Mouse (Mus musculus) heart, embryonic 14.5 days (tissue): ENCODE data around the gene Olfr830. TPM values are rescaled to one million over a fixed set of nuclear protein-coding genes. Genes with fewer than 3 reads are reported as not detected.
"Not testable (repeated sequence)": the region's sequence is repeated elsewhere in the genome, so short reads cannot be mapped to it uniquely, and the experiment has no call there.

Experiments used
- ATAC-seq: fragments of 200-750 bp; cut with Nextera tagmentation; 2 replicates; pipeline ENCODE4 v1.8.0; 2017; ENCODE audit warnings: low read depth, moderate TSS enrichment; ENCODE audit not compliant: insufficient number of reproducible peaks, insufficient read depth, low FRiP score
- H3K27ac ChIP-seq, 2 experiments: fragments of 200-500 bp in 1 of 2; fragments of 300-500 bp in 1 of 2; sonication (generic) in 1 of 2; replicated peaks in 1 of 2; 2 replicates each; pipeline ENCODE4 v1.5.1; 2012 to 2014; ENCODE audit warnings: low read depth in 2 of 2, low read length in 2 of 2, control low read depth in 1 of 2, mild to moderate bottlenecking in 1 of 2, mixed read lengths in 1 of 2; ENCODE audit not compliant: control insufficient read depth in 1 of 2, insufficient read depth in 1 of 2
- H3K27me3 ChIP-seq: fragments of 300-500 bp; sonication (generic); 2 replicates; pipeline ENCODE4 v1.6.1; 2014; ENCODE audit warnings: mild to moderate bottlenecking, low read length, control low read depth; ENCODE audit not compliant: control insufficient read depth, insufficient read depth
- H3K36me3 ChIP-seq: fragments of 300-500 bp; sonication (generic); 2 replicates; pipeline ENCODE4 v1.6.1; 2014; ENCODE audit warnings: mild to moderate bottlenecking, control low read depth, low read length, mixed read lengths; ENCODE audit not compliant: control insufficient read depth, insufficient read depth
- H3K4me1 ChIP-seq, 2 experiments: fragments of 200-500 bp in 1 of 2; fragments of 300-500 bp in 1 of 2; sonication (generic) in 1 of 2; 2 replicates each; pipeline ENCODE4 v1.6.1; 2012 to 2014; ENCODE audit warnings: low read length in 2 of 2, control low read depth in 1 of 2, mixed read lengths in 1 of 2; ENCODE audit not compliant: control insufficient read depth in 2 of 2, insufficient read depth in 2 of 2
- H3K4me2 ChIP-seq: fragments of 300-500 bp; sonication (generic); 2 replicates; pipeline ENCODE4 v1.6.1; 2014; ENCODE audit warnings: mild to moderate bottlenecking, low read length
- H3K4me3 ChIP-seq, 2 experiments: fragments of 200-500 bp in 1 of 2; fragments of 300-500 bp in 1 of 2; sonication (generic) in 1 of 2; 2 replicates each; pipeline ENCODE4 v1.5.1; 2012 to 2014; ENCODE audit warnings: low read length in 2 of 2, mild to moderate bottlenecking in 2 of 2, control low read depth in 1 of 2, low read depth in 1 of 2, moderate library complexity in 1 of 2; ENCODE audit not compliant: control insufficient read depth in 1 of 2, insufficient read depth in 1 of 2
- H3K9ac ChIP-seq: fragments of 300-500 bp; sonication (generic); 2 replicates; pipeline ENCODE4 v1.6.1; 2014; ENCODE audit warnings: mild to moderate bottlenecking, low read length
- H3K9me3 ChIP-seq: fragments of 300-500 bp; sonication (generic); 2 replicates; pipeline ENCODE4 v1.6.1; 2016; ENCODE audit warnings: low read length, control low read depth; ENCODE audit not compliant: control insufficient read depth
- WGBS: fragments of 180-500 bp; shearing (Covaris S2); extraction: QIAGEN DNeasy Blood & Tissue Kit; methylation state at CpG from one replicate; pipeline ENCODE4 v1.1.7; 2014; 5-methylcytosine and 5-hydroxymethylcytosine counted together
- polyA plus RNA-seq: library from polyadenylated mRNA; unstranded; fragments of >200 nt; fragmentation: Nextera tagmentation; extraction: Ambion mirVana; gene quantifications from 2 replicates; pipeline ENCODE4 v1.2.1, GENCODE M21; 2014

Gene Olfr830
- polyA plus RNA-seq = not detected in 2 replicates

GRCm38 (mm10) chr9:18874393-18874792, at the start of gene Olfr830:
Olfr830 (plus strand) TSS chr9:18874693.
- H3K4me3 ChIP-seq = no peak within 1 kb of the TSS
- no peak for ATAC-seq

DNA sequence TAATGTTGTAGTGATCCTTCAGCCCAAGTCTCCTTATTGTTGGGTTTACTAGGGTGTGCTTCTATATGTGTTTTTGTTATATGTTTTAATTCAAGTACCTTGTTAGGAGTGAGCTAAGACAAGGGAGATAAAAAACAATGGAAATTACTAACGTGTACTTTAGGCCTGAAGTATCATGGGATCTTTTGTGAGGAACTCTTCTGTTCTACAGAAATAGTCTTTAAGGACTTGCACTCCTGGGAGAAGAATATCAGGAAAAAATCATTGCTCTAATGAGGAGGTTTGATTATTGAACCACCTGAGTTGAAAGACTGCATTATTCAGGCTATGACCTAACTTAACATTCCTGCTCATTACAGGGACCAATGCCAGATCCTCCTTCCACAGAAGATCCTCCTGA, 19.9 kb upstream of the Olfr830 start, which contains the start of gene Olfr829:
TSS of gene Olfr829 (plus strand) at position 301 of the 400 bp plus-strand sequence.
- no peak for ATAC-seq
- Histone ChIP-seq H3K36me3 (no peaks in the 10 kb centered on the region), H3K27me3 (no peaks in the 10 kb centered on the region), H3K4me1 (no peaks in the 10 kb centered on the region), H3K4me3 (no peak within 1 kb of the TSS), H3K27ac (no peak within 1 kb of the TSS), H3K4me2 (no peak within 1 kb of the TSS), H3K9me3 (no peaks in the 10 kb centered on the region), H3K9ac (no peak within 1 kb of the TSS)
- 51% methylated on average over 1 of the region's 1 CpGs for WGBS

More at GRCm38 (mm10) chr9:18874393-18874792, at the start of gene Olfr830:
- Histone ChIP-seq H3K4me1 (no peaks in the 10 kb centered on the region), H3K4me2 (no peak within 1 kb of the TSS), H3K9me3 (no peaks in the 10 kb centered on the region), H3K27me3 (no peaks in the 10 kb centered on the region), H3K36me3 (no peaks in the 10 kb centered on the region), H3K9ac (no peak within 1 kb of the TSS), H3K27ac (no peak within 1 kb of the TSS)

- not testable (repeated sequence) for H3K27me3 ChIP-seq, H3K4me3 ChIP-seq, H3K9ac ChIP-seq, H3K9me3 ChIP-seq, H3K27ac ChIP-seq, H3K4me1 ChIP-seq, H3K36me3 ChIP-seq, ATAC-seq, H3K4me2 ChIP-seq
- WGBS = 75% methylated on average over 2 of the region's 2 CpGs
Measured at GRCm38 (mm10) chr9:18907699-18908098, 33.2 kb downstream of the Olfr830 start.

- H3K36me3 ChIP-seq, H3K4me3 ChIP-seq, H3K27me3 ChIP-seq, H3K4me1 ChIP-seq, H3K27ac ChIP-seq, H3K9ac ChIP-seq, H3K4me2 ChIP-seq, H3K9me3 ChIP-seq, ATAC-seq: not testable (repeated sequence)
- 80% methylated on average over 16 of the region's 16 CpGs for WGBS
Measured at GRCm38 (mm10) chr9:18927921-18928320, 53.4 kb downstream of the Olfr830 start.

Other genes with a start within 250 kb of the Olfr830 start
- gene Muc16, start 200.2 kb upstream of the Olfr830 start, polyA plus RNA-seq = 2.6 TPM in 2 replicates
- not detected in 2 replicates for gene Olfr24, start 110.7 kb upstream of the Olfr830 start, polyA plus RNA-seq
- not detected in 2 replicates for gene Olfr828, start 55.2 kb upstream of the Olfr830 start, polyA plus RNA-seq
- not detected in 2 replicates for gene Olfr829, start 19.8 kb upstream of the Olfr830 start, polyA plus RNA-seq
- gene Olfr832, start 62.4 kb downstream of the Olfr830 start, polyA plus RNA-seq = not detected in 2 replicates
- gene Olfr834, start 113.3 kb downstream of the Olfr830 start, polyA plus RNA-seq = not detected in 2 replicates
- not detected in 2 replicates for gene Olfr835, start 158.0 kb downstream of the Olfr830 start, polyA plus RNA-seq
- not detected in 2 replicates for gene Olfr836, start 245.7 kb downstream of the Olfr830 start, polyA plus RNA-seq